ENCODE assay signal across 1 mouse cellular context in the genomic region with DNA sequence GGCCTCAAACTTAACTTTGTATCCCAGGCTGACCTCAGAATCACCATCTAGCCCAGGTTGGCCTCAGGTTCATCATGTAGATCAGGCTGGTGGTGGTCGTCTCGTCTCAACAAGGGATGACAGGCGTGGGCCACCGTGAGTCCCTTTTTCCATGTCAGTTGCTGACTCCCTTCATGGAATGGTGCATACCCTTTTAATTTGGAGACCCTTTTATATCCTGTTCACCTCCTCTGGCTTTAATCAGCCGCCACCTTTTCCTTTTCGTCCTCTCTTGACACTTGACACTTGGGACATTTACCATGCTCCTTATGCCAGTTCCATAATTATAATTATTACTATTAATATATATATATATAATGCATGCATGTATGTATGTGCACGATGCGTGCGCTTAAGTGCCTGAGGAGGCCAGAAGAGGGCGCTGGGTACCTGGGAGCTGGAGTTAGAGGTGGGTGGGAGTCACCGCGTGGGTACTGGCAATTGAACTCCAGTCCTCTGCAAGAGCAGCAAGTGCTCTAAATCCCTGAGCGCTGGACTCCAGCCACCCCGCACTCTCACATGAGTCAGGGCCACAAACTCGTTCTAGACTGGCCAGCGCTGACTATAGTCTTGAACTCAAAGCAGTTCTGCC.
TF ChIP-seq lines count a peak whose summit lies in the region.

No protein-coding gene starts in this region.

TF ChIP-seq in CH12.LX, 34 proteins besides CTCF, POLR2A, EP300 and RAD21:
- TF ChIP-seq MAX (IDR thresholded peaks at IDR 0.05; ENCODE audit: low read length), result no peak
- 0 out of 2 replicates have a peak, but pooled peaks have one; percentile 72 for TF ChIP-seq CHD1 (IDR thresholded peaks at IDR 0.05; ENCODE audit: low read depth, low read length)
- TF ChIP-seq SMC3 (IDR thresholded peaks at IDR 0.05; ENCODE audit: low read depth, low read length), result peak; percentile 37
